Mouse (Mus musculus): Measurements from ENCODE around the gene Gm8082. TPM values are rescaled to one million over a fixed set of nuclear protein-coding genes. Genes with fewer than 3 reads are reported as not detected.

Gene Gm8082
- 0.45 TPM for polyA plus RNA-seq (2014; fragmentation: Illumina TruSeq; extraction: RNeasy Lipid Tissue Mini Kit (QIAGEN cat#74804); ENCODE audit: low read depth, low replicate concordance)

GRCm38 (mm10) chr14:42993524-42993923 lies at the start of gene Gm8082:
Gene Gm8082 (minus strand): TSS chr14:42993624.

GRCm38 (mm10) chr14:43015528-43015927 lies 22.1 kb upstream of the Gm8082 start, which contains the start of gene Gm10376:
Gene Gm10376 (minus strand): TSS chr14:43015628.

Other genes with a start within 250 kb of the Gm8082 start
- gene Gm3015, start 224.8 kb downstream of the Gm8082 start, polyA plus RNA-seq (2014; fragmentation: Illumina TruSeq; extraction: RNeasy Lipid Tissue Mini Kit (QIAGEN cat#74804); ENCODE audit: low read depth, low replicate concordance) = 0.49 TPM
- 23.3 TPM for gene Gm10377, start 195.6 kb downstream of the Gm8082 start, polyA plus RNA-seq (2014; fragmentation: Illumina TruSeq; extraction: RNeasy Lipid Tissue Mini Kit (QIAGEN cat#74804); ENCODE audit: low read depth, low replicate concordance)
- gene Gm21977, start 140.1 kb downstream of the Gm8082 start, polyA plus RNA-seq (2014; fragmentation: Illumina TruSeq; extraction: RNeasy Lipid Tissue Mini Kit (QIAGEN cat#74804); ENCODE audit: low read depth, low replicate concordance) = 1.9 TPM
- gene Gm10376, start 22.0 kb upstream of the Gm8082 start, polyA plus RNA-seq (2014; fragmentation: Illumina TruSeq; extraction: RNeasy Lipid Tissue Mini Kit (QIAGEN cat#74804); ENCODE audit: low read depth, low replicate concordance) = 173 TPM
- gene Gm8094, start 83.0 kb upstream of the Gm8082 start, polyA plus RNA-seq (2014; fragmentation: Illumina TruSeq; extraction: RNeasy Lipid Tissue Mini Kit (QIAGEN cat#74804); ENCODE audit: low read depth, low replicate concordance) = 3.6 TPM
- gene Gm8104, start 107.0 kb upstream of the Gm8082 start, polyA plus RNA-seq (2014; fragmentation: Illumina TruSeq; extraction: RNeasy Lipid Tissue Mini Kit (QIAGEN cat#74804); ENCODE audit: low read depth, low replicate concordance) = 9.7 TPM
- 3.2 TPM for gene Gm7233, start 186.2 kb upstream of the Gm8082 start, polyA plus RNA-seq (2014; fragmentation: Illumina TruSeq; extraction: RNeasy Lipid Tissue Mini Kit (QIAGEN cat#74804); ENCODE audit: low read depth, low replicate concordance)
- gene Gm8122, start 241.7 kb upstream of the Gm8082 start, polyA plus RNA-seq (2014; fragmentation: Illumina TruSeq; extraction: RNeasy Lipid Tissue Mini Kit (QIAGEN cat#74804); ENCODE audit: low read depth, low replicate concordance) = 0.85 TPM

Data from testis, adult 10 weeks (tissue).